Mouse (Mus musculus) stomach, postnatal 0 days (tissue): ENCODE results near the gene Btg3. TPM values are rescaled to one million over a fixed set of nuclear protein-coding genes. Genes with fewer than 3 reads are reported as not detected.

Experiments used
- ATAC-seq: fragments of 200-750 bp; cut with Nextera tagmentation; 2 replicates; pipeline ENCODE4 v1.8.0; 2017; ENCODE audit not compliant: low FRiP score, low TSS enrichment
- DNase-seq: peaks from one replicate; pipeline ENCODE4 v3.0.0-alpha.2; 2016; ENCODE audit warnings: low spot score
- H3K27ac ChIP-seq: fragments of 300-500 bp; sonication (generic); replicated peaks from 2 replicates; pipeline ENCODE4 v1.5.1; 2014; ENCODE audit warnings: mild to moderate bottlenecking, control low read depth
- H3K27me3 ChIP-seq: fragments of 300-500 bp; sonication (generic); 2 replicates; pipeline ENCODE4 v1.6.1; 2014; ENCODE audit warnings: low read length; ENCODE audit not compliant: control insufficient read depth, insufficient read depth
- H3K36me3 ChIP-seq: fragments of 300-500 bp; sonication (generic); 2 replicates; pipeline ENCODE4 v1.6.1; 2014; ENCODE audit warnings: low read length, mixed read lengths; ENCODE audit not compliant: control insufficient read depth, insufficient read depth
- H3K4me1 ChIP-seq: fragments of 300-500 bp; sonication (generic); replicated peaks from 2 replicates; pipeline ENCODE4 v1.6.1; 2014; ENCODE audit warnings: antibody characterized with exemption; ENCODE audit not compliant: control insufficient read depth, insufficient read depth
- H3K4me2 ChIP-seq: fragments of 300-500 bp; sonication (generic); replicated peaks from 2 replicates; pipeline ENCODE4 v1.6.1; 2014; ENCODE audit warnings: low read depth, mild to moderate bottlenecking, control low read depth, moderate library complexity
- H3K4me3 ChIP-seq: fragments of 300-500 bp; sonication (generic); 2 replicates; pipeline ENCODE4 v1.5.1; 2014; ENCODE audit warnings: low read depth, low read length, control low read depth
- H3K9ac ChIP-seq: fragments of 300-500 bp; sonication (generic); 2 replicates; pipeline ENCODE4 v1.6.1; 2014; ENCODE audit warnings: mild to moderate bottlenecking, low read length, control low read depth, mixed read lengths
- H3K9me3 ChIP-seq: fragments of 300-500 bp; sonication (generic); 2 replicates; pipeline ENCODE4 v1.6.1; 2016; ENCODE audit warnings: low read length; ENCODE audit not compliant: control insufficient read depth
- CTCF ChIP-seq: IDR thresholded peaks from 2 replicates; pipeline ENCODE4 v1.5.1; 2016; ENCODE audit warnings: antibody characterized with exemption, low read depth, mild to moderate bottlenecking, moderate library complexity
- EP300 ChIP-seq: optimal IDR thresholded peaks from 2 replicates; pipeline ENCODE3; 2016; ENCODE audit warnings: antibody characterized with exemption
- WGBS: fragments of 180-500 bp; shearing (Covaris S2); extraction: QIAGEN DNeasy Blood & Tissue Kit; methylation state at CpG from one replicate; pipeline ENCODE4 v1.1.7; 2014; 5-methylcytosine and 5-hydroxymethylcytosine counted together
- polyA plus RNA-seq: library from polyadenylated mRNA; unstranded; fragments of >200 nt; fragmentation: Nextera tagmentation; extraction: Ambion mirVana; gene quantifications from 2 replicates; pipeline ENCODE4 v1.2.1, GENCODE M21; 2015

The Btg3 gene
- polyA plus RNA-seq, 1 experiment from 2014 or later, result 53.5 TPM

GRCm38 (mm10) chr16:78343792-78344191 is 33.2 kb downstream of the Btg3 start:
- WGBS, result 49% methylated on average over 6 of the region's 6 CpGs
- H3K9ac ChIP-seq, result no peak overlapping the region
- H3K27ac ChIP-seq, result 0 out of 2 replicates have a peak overlapping the region, but pooled peaks have one; percentile 14
- no peaks in the 10 kb centered on the region for H3K4me1 ChIP-seq
- no peak overlapping the region for H3K4me3 ChIP-seq
- H3K27me3 ChIP-seq, result no peaks in the 10 kb centered on the region
- TF ChIP-seq CTCF (no peak), EP300 (no peak)
- 0 out of 2 replicates have a peak overlapping the region, but pooled peaks have one; percentile 3 for H3K4me2 ChIP-seq
- H3K36me3 ChIP-seq, result no peaks in the 10 kb centered on the region
- DNase-seq (no peak), ATAC-seq (no peak)
- no peaks in the 10 kb centered on the region for H3K9me3 ChIP-seq

DNA sequence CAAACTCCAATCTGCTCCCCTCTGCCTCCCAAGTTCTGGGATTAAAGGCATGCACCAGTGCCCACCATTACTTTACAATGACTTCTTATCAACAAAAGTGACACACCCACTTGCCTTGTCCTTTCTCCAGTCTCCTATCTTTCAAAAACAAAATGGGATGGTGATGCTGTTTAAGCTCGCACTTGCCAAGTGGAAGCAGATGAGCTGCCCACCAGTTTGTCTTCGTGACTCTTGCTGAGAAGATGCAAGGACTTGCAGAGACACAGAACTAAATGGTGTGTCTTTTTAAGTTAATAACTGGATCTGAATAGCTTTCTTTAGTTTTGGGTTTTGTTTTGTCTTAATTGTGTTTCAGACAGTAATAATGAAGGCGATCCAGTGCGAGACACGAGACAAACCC is 34.2 kb downstream of the Btg3 start:
- Histone ChIP-seq H3K4me1 (no peaks in the 10 kb centered on the region), H3K4me2 (no peak overlapping the region), H3K27me3 (no peaks in the 10 kb centered on the region), H3K27ac (no peak overlapping the region), H3K36me3 (no peaks in the 10 kb centered on the region), H3K9me3 (no peaks in the 10 kb centered on the region), H3K4me3 (no peak overlapping the region), H3K9ac (no peak overlapping the region)
- ATAC-seq (no peak), DNase-seq (no peak)
- WGBS, result 89% methylated on average over 5 of the region's 5 CpGs
- TF ChIP-seq EP300, result no peak
- TF ChIP-seq CTCF, result no peak

DNA sequence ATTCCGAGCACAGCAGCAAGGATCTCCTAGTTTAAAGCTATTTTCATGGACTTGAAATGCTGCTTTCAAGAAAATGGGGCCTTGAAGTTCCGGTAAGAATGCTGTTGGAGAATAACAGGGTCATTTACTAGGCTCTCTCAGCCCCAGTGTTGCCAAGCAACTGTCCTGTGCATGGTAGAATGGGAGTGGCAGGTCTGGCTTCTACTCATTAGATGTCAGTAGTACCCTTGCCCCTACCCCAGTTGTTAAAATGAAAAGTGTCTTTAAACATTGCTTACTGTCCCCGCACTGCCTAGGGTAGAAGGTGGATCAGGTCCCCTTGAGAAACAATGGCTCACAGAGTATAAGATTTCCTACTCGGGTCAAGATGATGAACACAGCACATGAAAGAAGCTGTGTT is 35.6 kb downstream of the Btg3 start:
- H3K9me3 ChIP-seq, result no peaks in the 10 kb centered on the region
- no peak overlapping the region for H3K27ac ChIP-seq
- H3K36me3 ChIP-seq, result no peaks in the 10 kb centered on the region
- DNase-seq, result no peak
- H3K4me3 ChIP-seq, result no peak overlapping the region
- no peak for TF ChIP-seq CTCF
- TF ChIP-seq EP300, result no peak
- no peak for ATAC-seq
- H3K9ac ChIP-seq, result no peak overlapping the region
- no peaks in the 10 kb centered on the region for H3K4me1 ChIP-seq
- H3K4me2 ChIP-seq, result no peak overlapping the region
- 85% methylated on average over 4 of the region's 4 CpGs for WGBS
- H3K27me3 ChIP-seq, result no peaks in the 10 kb centered on the region

DNA sequence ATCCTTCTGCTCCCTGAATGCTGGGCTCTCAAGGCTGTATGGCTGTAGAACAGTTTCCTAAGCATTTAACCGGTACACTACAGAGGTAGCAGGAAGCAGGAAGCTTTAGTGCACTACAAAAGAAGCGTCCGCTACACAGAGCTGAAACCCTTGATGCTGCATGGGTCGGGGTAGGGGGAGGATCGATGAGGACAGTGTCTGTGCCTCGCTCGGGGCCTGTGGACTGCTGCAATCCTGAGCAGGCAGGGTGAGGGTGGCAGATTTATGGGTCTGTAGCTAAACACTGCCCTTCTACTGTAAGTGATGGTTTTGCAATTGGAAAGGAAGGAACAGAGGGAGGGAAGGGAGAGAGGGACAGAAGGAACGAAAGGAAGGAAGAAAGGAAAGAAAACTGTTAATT is 39.8 kb downstream of the Btg3 start:
- TF ChIP-seq EP300 (no peak), CTCF (no peak)
- 52% methylated on average over 8 of the region's 8 CpGs for WGBS
- Histone ChIP-seq H3K4me3 (no peak overlapping the region), H3K4me2 (no peak overlapping the region), H3K9ac (no peak overlapping the region), H3K4me1 (no peaks in the 10 kb centered on the region), H3K27ac (no peak overlapping the region), H3K36me3 (peaks cover 10% of the 10 kb centered on the region), H3K27me3 (no peaks in the 10 kb centered on the region), H3K9me3 (no peaks in the 10 kb centered on the region)
- no peak for ATAC-seq
- DNase-seq, result no peak

GRCm38 (mm10) chr16:78327999-78328398 is 49.0 kb downstream of the Btg3 start:
- Histone ChIP-seq H3K4me2 (no peak overlapping the region), H3K4me1 (no peaks in the 10 kb centered on the region), H3K4me3 (no peak overlapping the region), H3K9me3 (no peaks in the 10 kb centered on the region), H3K9ac (no peak overlapping the region), H3K27ac (no peak overlapping the region), H3K27me3 (no peaks in the 10 kb centered on the region), H3K36me3 (peaks cover 4% of the 10 kb centered on the region; the same call in 1 of the 2 replicates)
- DNase-seq (peak; percentile 76), ATAC-seq (peak; percentile 89)
- WGBS, result 67% methylated on average over 12 of the region's 12 CpGs
- TF ChIP-seq CTCF (no peak), EP300 (no peak)

- TF ChIP-seq CTCF (no peak), EP300 (no peak)
- no peak overlapping the region for H3K27ac ChIP-seq
Measured at GRCm38 (mm10) chr16:78327562-78327961, 49.4 kb downstream of the Btg3 start.

More at GRCm38 (mm10) chr16:78327562-78327961, 49.4 kb downstream of the Btg3 start:
- DNase-seq (no peak), ATAC-seq (peak; percentile 68)
- H3K27me3 ChIP-seq, result no peaks in the 10 kb centered on the region
- no peaks in the 10 kb centered on the region for H3K9me3 ChIP-seq
- no peak overlapping the region for H3K9ac ChIP-seq
- H3K4me1 ChIP-seq, result no peaks in the 10 kb centered on the region
- H3K36me3 ChIP-seq, result peaks cover under 1% of the 10 kb centered on the region; the same call in 1 of the 2 replicates
- no peak overlapping the region for H3K4me3 ChIP-seq
- 60% methylated on average over 7 of the region's 7 CpGs for WGBS
- no peak overlapping the region for H3K4me2 ChIP-seq
